Mouse (Mus musculus): ENCODE data around the gene Myh2. TPM values are rescaled to one million over a fixed set of nuclear protein-coding genes. Genes with fewer than 3 reads are reported as not detected.

Gene Myh2
- polyA plus RNA-seq, 1 experiment from 2014 or later, result not detected

GRCm38 (mm10) chr11:67142047-67142446 is 28.8 kb upstream of the Myh2 start:
- 47% methylated on average over 4 of the region's 4 CpGs for WGBS
- Histone ChIP-seq H3K4me1 (ENCODE audit: control insufficient read depth, insufficient read depth, low read length) (no peaks in the 10 kb centered on the region), H3K4me2 (replicated peaks; ENCODE audit: low read depth, low read length) (no peak overlapping the region), H3K9me3 (ENCODE audit: control insufficient read depth, low read depth, low read length) (no peaks in the 10 kb centered on the region), H3K36me3 (ENCODE audit: control insufficient read depth, insufficient read depth, low read length) (no peaks in the 10 kb centered on the region), H3K27ac (ENCODE audit: low read length) (no peak overlapping the region), H3K9ac (replicated peaks; ENCODE audit: low read depth, low read length) (no peak overlapping the region), H3K27me3 (ENCODE audit: control insufficient read depth, insufficient read depth, low read length) (no peaks in the 10 kb centered on the region), H3K4me3 (ENCODE audit: low read depth, low read length) (no peak overlapping the region)
- ATAC-seq (ENCODE audit: insufficient number of reproducible peaks, insufficient read depth, low FRiP score, low read depth), result no peak

- 88% methylated on average over 5 of the region's 5 CpGs for WGBS
These were observed 27.8 kb upstream of the Myh2 start for GRCm38 (mm10) chr11:67143065-67143464.

GRCm38 (mm10) chr11:67143863-67144498 is 26.8 kb upstream of the Myh2 start:
- Histone ChIP-seq H3K36me3 (ENCODE audit: control insufficient read depth, insufficient read depth, low read length) (no peaks in the 10 kb centered on the region), H3K4me1 (ENCODE audit: control insufficient read depth, insufficient read depth, low read length) (no peaks in the 10 kb centered on the region), H3K9ac (replicated peaks; ENCODE audit: low read depth, low read length) (no peak overlapping the region), H3K27ac (ENCODE audit: low read length) (no peak overlapping the region), H3K4me3 (ENCODE audit: low read depth, low read length) (no peak overlapping the region), H3K9me3 (ENCODE audit: control insufficient read depth, low read depth, low read length) (no peaks in the 10 kb centered on the region), H3K4me2 (replicated peaks; ENCODE audit: low read depth, low read length) (no peak overlapping the region), H3K27me3 (ENCODE audit: control insufficient read depth, insufficient read depth, low read length) (no peaks in the 10 kb centered on the region)
- 87% methylated on average over 4 of the region's 4 CpGs for WGBS
- no peak for ATAC-seq (ENCODE audit: insufficient number of reproducible peaks, insufficient read depth, low FRiP score, low read depth)

More at GRCm38 (mm10) chr11:67143065-67143464, 27.8 kb upstream of the Myh2 start:
- Histone ChIP-seq H3K27ac (ENCODE audit: low read length) (no peak overlapping the region), H3K36me3 (ENCODE audit: control insufficient read depth, insufficient read depth, low read length) (no peaks in the 10 kb centered on the region), H3K4me1 (ENCODE audit: control insufficient read depth, insufficient read depth, low read length) (no peaks in the 10 kb centered on the region), H3K9ac (replicated peaks; ENCODE audit: low read depth, low read length) (no peak overlapping the region), H3K9me3 (ENCODE audit: control insufficient read depth, low read depth, low read length) (no peaks in the 10 kb centered on the region), H3K4me2 (replicated peaks; ENCODE audit: low read depth, low read length) (no peak overlapping the region), H3K27me3 (ENCODE audit: control insufficient read depth, insufficient read depth, low read length) (no peaks in the 10 kb centered on the region), H3K4me3 (ENCODE audit: low read depth, low read length) (no peak overlapping the region)
- no peak for ATAC-seq (ENCODE audit: insufficient number of reproducible peaks, insufficient read depth, low FRiP score, low read depth)

- H3K36me3 ChIP-seq (ENCODE audit: control insufficient read depth, insufficient read depth, low read length), result no peaks in the 10 kb centered on the region
- no peak overlapping the region for H3K9ac ChIP-seq (replicated peaks; ENCODE audit: low read depth, low read length)
- H3K4me1 ChIP-seq (ENCODE audit: control insufficient read depth, insufficient read depth, low read length), result no peaks in the 10 kb centered on the region
- 69% methylated on average over 6 of the region's 6 CpGs for WGBS
- no peak for ATAC-seq (ENCODE audit: insufficient number of reproducible peaks, insufficient read depth, low FRiP score, low read depth)
- H3K4me3 ChIP-seq (ENCODE audit: low read depth, low read length), result no peak overlapping the region
- H3K9me3 ChIP-seq (ENCODE audit: control insufficient read depth, low read depth, low read length), result no peaks in the 10 kb centered on the region
- H3K4me2 ChIP-seq (replicated peaks; ENCODE audit: low read depth, low read length), result no peak overlapping the region
- no peaks in the 10 kb centered on the region for H3K27me3 ChIP-seq (ENCODE audit: control insufficient read depth, insufficient read depth, low read length)
- no peak overlapping the region for H3K27ac ChIP-seq (ENCODE audit: low read length)
These were observed 26.1 kb upstream of the Myh2 start for GRCm38 (mm10) chr11:67144559-67145265.

GRCm38 (mm10) chr11:67145482-67146408 is 25.1 kb upstream of the Myh2 start:
- Histone ChIP-seq H3K4me2 (replicated peaks; ENCODE audit: low read depth, low read length) (no peak overlapping the region), H3K9ac (replicated peaks; ENCODE audit: low read depth, low read length) (no peak overlapping the region), H3K4me1 (ENCODE audit: control insufficient read depth, insufficient read depth, low read length) (no peaks in the 10 kb centered on the region), H3K4me3 (ENCODE audit: low read depth, low read length) (no peak overlapping the region), H3K9me3 (ENCODE audit: control insufficient read depth, low read depth, low read length) (no peaks in the 10 kb centered on the region), H3K27ac (ENCODE audit: low read length) (no peak overlapping the region), H3K36me3 (ENCODE audit: control insufficient read depth, insufficient read depth, low read length) (no peaks in the 10 kb centered on the region), H3K27me3 (ENCODE audit: control insufficient read depth, insufficient read depth, low read length) (no peaks in the 10 kb centered on the region)
- ATAC-seq (ENCODE audit: insufficient number of reproducible peaks, insufficient read depth, low FRiP score, low read depth), result no peak
- 84% methylated on average over 5 of the region's 5 CpGs for WGBS

GRCm38 (mm10) chr11:67146409-67147282 is 24.2 kb upstream of the Myh2 start:
- ATAC-seq (ENCODE audit: insufficient number of reproducible peaks, insufficient read depth, low FRiP score, low read depth), result no peak
- WGBS, result 90% methylated on average over 4 of the region's 4 CpGs

GRCm38 (mm10) chr11:67147283-67147921 is 23.4 kb upstream of the Myh2 start:
- H3K27me3 ChIP-seq (ENCODE audit: control insufficient read depth, insufficient read depth, low read length), result no peaks in the 10 kb centered on the region
- H3K9ac ChIP-seq (replicated peaks; ENCODE audit: low read depth, low read length), result no peak overlapping the region
- WGBS, result 94% methylated on average over 12 of the region's 12 CpGs
- H3K4me3 ChIP-seq (ENCODE audit: low read depth, low read length), result no peak overlapping the region
- no peak for ATAC-seq (ENCODE audit: insufficient number of reproducible peaks, insufficient read depth, low FRiP score, low read depth)
- no peaks in the 10 kb centered on the region for H3K36me3 ChIP-seq (ENCODE audit: control insufficient read depth, insufficient read depth, low read length)
- H3K4me2 ChIP-seq (replicated peaks; ENCODE audit: low read depth, low read length), result no peak overlapping the region
- no peaks in the 10 kb centered on the region for H3K9me3 ChIP-seq (ENCODE audit: control insufficient read depth, low read depth, low read length)
- no peaks in the 10 kb centered on the region for H3K4me1 ChIP-seq (ENCODE audit: control insufficient read depth, insufficient read depth, low read length)
- no peak overlapping the region for H3K27ac ChIP-seq (ENCODE audit: low read length)

More at GRCm38 (mm10) chr11:67146409-67147282, 24.2 kb upstream of the Myh2 start:
- Histone ChIP-seq H3K4me3 (ENCODE audit: low read depth, low read length) (no peak overlapping the region), H3K4me2 (replicated peaks; ENCODE audit: low read depth, low read length) (no peak overlapping the region), H3K4me1 (ENCODE audit: control insufficient read depth, insufficient read depth, low read length) (no peaks in the 10 kb centered on the region), H3K27ac (ENCODE audit: low read length) (no peak overlapping the region), H3K36me3 (ENCODE audit: control insufficient read depth, insufficient read depth, low read length) (no peaks in the 10 kb centered on the region), H3K27me3 (ENCODE audit: control insufficient read depth, insufficient read depth, low read length) (no peaks in the 10 kb centered on the region), H3K9ac (replicated peaks; ENCODE audit: low read depth, low read length) (no peak overlapping the region), H3K9me3 (ENCODE audit: control insufficient read depth, low read depth, low read length) (no peaks in the 10 kb centered on the region)
